Mouse (Mus musculus): Measurements from ENCODE around the gene Ylpm1.

- TF ChIP-seq CTCF (IDR thresholded peaks at IDR 0.05; ENCODE audit: control insufficient read depth, insufficient read depth, insufficient read length) = no peak
- no peak for TF ChIP-seq MAX (IDR thresholded peaks at IDR 0.05)
- TF ChIP-seq USF1 (IDR thresholded peaks at IDR 0.05; ENCODE audit: low read depth) = no peak
- TF ChIP-seq MYOG (IDR thresholded peaks at IDR 0.05; ENCODE audit: control insufficient read depth, extremely low read depth, insufficient read length) = no peak
- TF ChIP-seq MYOD1 (IDR thresholded peaks at IDR 0.05; ENCODE audit: control insufficient read depth, insufficient read length, low read depth) = no peak
Measured at GRCm38 (mm10) chr12:84956317-84956716, 39.8 kb upstream of the Ylpm1 start.

Measured in C2C12 (cell line).